Mouse (Mus musculus) bone marrow macrophage, adult 2 months (primary cell): ENCODE data around the gene Stat1. TPM values are rescaled to one million over a fixed set of nuclear protein-coding genes. Genes with fewer than 3 reads are reported as not detected.

Experiments used
- H3K27ac ChIP-seq: 2 replicates; pipeline ENCODE4 v1.5.1; 2012; ENCODE audit warnings: low read depth, low read length; ENCODE audit not compliant: insufficient read depth
- H3K4me1 ChIP-seq: 2 replicates; pipeline ENCODE4 v1.6.1; 2012; ENCODE audit warnings: low read length; ENCODE audit not compliant: control insufficient read depth, insufficient read depth
- H3K4me3 ChIP-seq: 2 replicates; pipeline ENCODE4 v1.5.1; 2012; ENCODE audit warnings: mild to moderate bottlenecking, low read length, moderate library complexity; ENCODE audit not compliant: insufficient read depth
- CTCF ChIP-seq: IDR thresholded peaks from 2 replicates; pipeline ENCODE4 v1.5.1; 2012; ENCODE audit warnings: low read depth, mild to moderate bottlenecking, low read length, moderate library complexity
- POLR2A ChIP-seq: IDR thresholded peaks from 2 replicates; pipeline ENCODE4 v1.6.1; 2012; ENCODE audit warnings: mild to moderate bottlenecking, low read depth, low read length, borderline replicate concordance
- polyA plus RNA-seq: library from polyadenylated mRNA; stranded (reverse); fragments of >200 nt; gene quantifications from 2 replicates; pipeline ENCODE4 v1.2.4, GENCODE M21; 2012; ENCODE audit not compliant: missing spikeins, insufficient read depth, insufficient read length

The Stat1 gene
- polyA plus RNA-seq, 1 experiment: 140 TPM

GRCm38 (mm10) chr1:52146214-52146970, 27.2 kb downstream of the Stat1 start:
- no peak overlapping the region for H3K4me3 ChIP-seq
- H3K27ac ChIP-seq: no peak overlapping the region
- TF ChIP-seq CTCF: 0 out of 2 replicates have a peak, but pooled peaks have one; percentile 1
- no peak for TF ChIP-seq POLR2A
- peaks cover 8% of the 10 kb centered on the region for H3K4me1 ChIP-seq

- Histone ChIP-seq H3K4me1 (no peaks in the 10 kb centered on the region), H3K4me3 (no peak overlapping the region), H3K27ac (no peak overlapping the region)
- TF ChIP-seq POLR2A (no peak), CTCF (no peak)
Observed at GRCm38 (mm10) chr1:52147431-52147830, 28.2 kb downstream of the Stat1 start.

- Histone ChIP-seq H3K27ac (no peak overlapping the region), H3K4me1 (no peaks in the 10 kb centered on the region), H3K4me3 (no peak overlapping the region)
- no peak for TF ChIP-seq POLR2A
Observed at GRCm38 (mm10) chr1:52148178-52148577, 28.9 kb downstream of the Stat1 start.

- TF ChIP-seq CTCF (no peak), POLR2A (no peak)
- Histone ChIP-seq H3K27ac (no peak overlapping the region), H3K4me3 (no peak overlapping the region), H3K4me1 (no peaks in the 10 kb centered on the region)
Observed at GRCm38 (mm10) chr1:52148696-52149095, 29.5 kb downstream of the Stat1 start.

- H3K27ac ChIP-seq: no peak overlapping the region
- TF ChIP-seq CTCF: no peak
- no peak for TF ChIP-seq POLR2A
- H3K4me3 ChIP-seq: no peak overlapping the region
- no peaks in the 10 kb centered on the region for H3K4me1 ChIP-seq
Observed at GRCm38 (mm10) chr1:52149934-52150346, 30.7 kb downstream of the Stat1 start.

GRCm38 (mm10) chr1:52150676-52151075, 31.4 kb downstream of the Stat1 start:
- no peaks in the 10 kb centered on the region for H3K4me1 ChIP-seq
- H3K4me3 ChIP-seq: no peak overlapping the region
- TF ChIP-seq POLR2A (no peak), CTCF (no peak)
- no peak overlapping the region for H3K27ac ChIP-seq

- no peaks in the 10 kb centered on the region for H3K4me1 ChIP-seq
- TF ChIP-seq CTCF: no peak
- TF ChIP-seq POLR2A: no peak
- no peak overlapping the region for H3K4me3 ChIP-seq
- no peak overlapping the region for H3K27ac ChIP-seq
Observed at GRCm38 (mm10) chr1:52151166-52151565, 31.9 kb downstream of the Stat1 start.

- TF ChIP-seq CTCF (no peak), POLR2A (no peak)
- Histone ChIP-seq H3K4me3 (no peak overlapping the region), H3K4me1 (no peaks in the 10 kb centered on the region), H3K27ac (no peak overlapping the region)
Observed at GRCm38 (mm10) chr1:52152369-52152768, 33.1 kb downstream of the Stat1 start.

- Histone ChIP-seq H3K27ac (no peak overlapping the region), H3K4me3 (no peak overlapping the region), H3K4me1 (no peaks in the 10 kb centered on the region)
- TF ChIP-seq POLR2A: no peak
- TF ChIP-seq CTCF: no peak
Observed at GRCm38 (mm10) chr1:52152936-52153335, 33.7 kb downstream of the Stat1 start.

- TF ChIP-seq CTCF (no peak), POLR2A (no peak)
Observed at GRCm38 (mm10) chr1:52154890-52155289, 35.6 kb downstream of the Stat1 start.

More at GRCm38 (mm10) chr1:52154890-52155289, 35.6 kb downstream of the Stat1 start:
- Histone ChIP-seq H3K4me3 (no peak overlapping the region), H3K4me1 (peaks cover 14% of the 10 kb centered on the region), H3K27ac (no peak overlapping the region)
